Mouse (Mus musculus): ENCODE measurements around the gene Mogat2.

Gene Mogat2

DNA sequence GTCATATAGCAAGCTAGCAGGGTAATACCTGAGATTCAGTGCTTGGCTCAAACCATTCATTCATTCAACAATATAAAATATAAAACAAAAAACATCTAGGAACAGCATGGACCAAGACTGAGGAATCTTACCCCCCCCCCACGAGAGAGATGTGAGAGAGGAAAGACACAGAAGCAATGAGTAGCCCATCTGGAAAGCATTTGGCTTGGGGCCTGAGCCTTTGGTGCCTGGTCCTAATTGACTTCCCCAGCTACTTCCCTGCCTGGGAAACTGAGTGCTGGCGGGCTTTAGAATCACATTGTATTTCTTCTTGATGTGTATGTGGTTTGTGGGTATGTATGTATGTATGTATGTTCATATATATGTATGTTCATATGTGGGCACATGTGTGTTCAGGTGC lies 2.8 kb downstream of the Mogat2 start:
- DNase-seq (ENCODE audit: low spot score in 2 of 2), result no peak

DNA sequence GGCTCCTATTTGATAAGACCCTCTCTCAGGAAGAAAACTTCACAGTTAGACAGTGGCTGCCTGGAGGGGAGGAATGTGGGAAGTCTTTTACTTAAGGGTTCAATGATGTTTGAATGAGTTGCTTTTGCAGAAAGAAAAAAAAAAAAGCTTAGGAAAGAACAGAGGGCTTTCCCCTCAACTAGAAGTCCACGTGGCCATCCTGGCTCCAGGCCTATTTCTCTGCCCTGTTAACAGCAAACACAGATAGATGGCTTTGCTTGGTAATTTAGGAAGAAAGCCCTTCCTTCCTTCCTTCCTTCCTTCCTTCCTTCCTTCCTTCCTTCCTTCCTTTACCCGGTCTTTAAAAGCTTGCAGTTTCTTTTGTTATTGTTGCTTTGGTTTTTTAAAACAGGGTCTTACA lies 3.5 kb downstream of the Mogat2 start:
- DNase-seq (ENCODE audit: low spot score in 2 of 2), result no peak

DNA sequence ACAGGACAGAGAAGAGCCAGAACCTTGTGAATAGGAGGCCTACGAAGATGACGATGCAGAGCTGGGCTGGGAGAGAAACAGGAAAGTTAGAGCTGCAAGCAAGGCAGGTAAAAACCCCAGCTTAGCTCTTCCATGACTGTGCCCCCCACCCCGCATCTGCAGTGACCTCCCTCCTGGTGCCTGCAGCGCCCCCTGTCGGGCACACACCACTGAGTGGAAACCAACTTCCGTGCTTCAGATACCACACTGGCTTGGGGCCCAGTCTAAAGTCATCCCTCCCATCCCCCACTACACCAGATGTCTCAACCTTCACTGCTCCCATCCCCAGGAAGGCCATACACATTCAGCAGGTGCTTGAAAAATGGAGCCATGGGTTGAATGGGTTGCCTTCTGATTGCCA lies 5.8 kb downstream of the Mogat2 start:
- DNase-seq (ENCODE audit: low spot score in 2 of 2), result no peak

DNA sequence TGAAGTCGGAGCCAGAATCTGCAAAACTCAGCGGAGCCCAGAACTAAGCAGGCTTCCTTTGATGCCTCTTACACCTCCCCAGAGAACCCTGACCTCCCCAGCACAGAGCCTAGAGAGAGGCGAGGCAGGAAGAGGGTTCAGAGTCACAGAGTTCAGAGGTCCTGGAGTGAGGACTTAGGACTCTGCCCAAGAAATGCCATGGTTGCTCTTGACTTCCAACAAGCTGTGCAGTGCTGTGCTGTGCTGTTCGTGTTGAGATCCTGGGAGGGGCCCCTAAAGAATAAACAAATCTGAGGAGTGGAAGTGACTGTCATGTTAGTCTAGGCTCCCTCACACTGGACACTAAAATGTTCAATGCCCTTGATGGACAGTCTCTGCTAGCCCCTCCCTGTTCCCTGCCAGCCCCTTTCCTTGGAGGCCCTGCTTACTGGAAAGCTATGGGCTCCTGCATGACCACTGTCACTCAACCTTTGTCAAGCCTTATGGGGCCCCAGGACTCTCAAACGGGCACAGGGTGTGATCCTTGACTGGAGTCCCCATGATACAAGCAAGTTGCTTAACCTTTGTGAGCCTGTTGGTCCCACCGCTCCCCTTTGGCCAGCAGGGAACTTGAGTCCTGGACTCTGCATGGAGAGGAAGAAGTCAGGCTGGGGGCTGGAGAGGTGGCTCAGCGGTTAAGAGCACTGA lies 8.2 kb downstream of the Mogat2 start:
- DNase-seq (ENCODE audit: low spot score in 2 of 2), result no peak

DNA sequence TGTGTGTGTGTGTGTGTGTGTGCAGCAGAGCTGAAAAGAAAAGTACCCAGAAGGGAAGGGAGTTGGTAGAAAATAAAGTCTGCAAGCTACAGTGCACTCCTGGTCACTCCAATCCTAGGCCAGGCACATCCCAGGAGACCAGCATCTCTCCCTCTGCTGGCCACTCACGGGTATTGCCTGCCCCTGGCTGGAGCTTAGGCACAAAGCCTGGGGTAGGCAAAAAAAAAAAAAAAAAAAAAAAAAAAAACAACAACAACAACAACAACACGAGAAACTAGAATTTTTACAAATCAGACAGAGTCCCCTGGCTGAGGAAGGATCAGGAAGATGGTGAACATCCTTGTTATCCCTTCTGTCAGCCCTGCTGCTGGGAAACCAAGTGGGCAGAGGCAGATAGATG lies 9.0 kb downstream of the Mogat2 start:
- DNase-seq (ENCODE audit: low spot score in 2 of 2), result no peak

DNA sequence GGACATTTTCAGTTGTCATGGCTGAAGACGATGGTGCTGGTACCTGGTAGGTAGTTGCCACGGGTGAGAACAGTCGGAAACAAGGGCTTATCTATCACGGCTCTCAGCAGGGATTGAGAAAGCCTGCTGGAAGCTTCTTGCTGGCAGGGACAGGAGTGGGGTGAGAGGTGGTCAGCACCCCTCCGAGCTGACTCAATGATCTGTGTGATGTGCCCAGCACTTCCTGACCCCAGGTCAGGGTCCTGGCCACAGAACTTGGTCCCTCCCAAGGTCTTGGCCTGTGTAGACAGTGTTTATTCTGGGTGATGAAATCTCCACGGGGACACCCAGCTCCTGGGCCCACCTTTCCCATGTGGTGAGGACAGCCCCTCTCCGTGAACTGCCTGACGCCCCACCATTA lies 9.6 kb downstream of the Mogat2 start:
- no peak for DNase-seq (ENCODE audit: low spot score in 2 of 2)

DNA sequence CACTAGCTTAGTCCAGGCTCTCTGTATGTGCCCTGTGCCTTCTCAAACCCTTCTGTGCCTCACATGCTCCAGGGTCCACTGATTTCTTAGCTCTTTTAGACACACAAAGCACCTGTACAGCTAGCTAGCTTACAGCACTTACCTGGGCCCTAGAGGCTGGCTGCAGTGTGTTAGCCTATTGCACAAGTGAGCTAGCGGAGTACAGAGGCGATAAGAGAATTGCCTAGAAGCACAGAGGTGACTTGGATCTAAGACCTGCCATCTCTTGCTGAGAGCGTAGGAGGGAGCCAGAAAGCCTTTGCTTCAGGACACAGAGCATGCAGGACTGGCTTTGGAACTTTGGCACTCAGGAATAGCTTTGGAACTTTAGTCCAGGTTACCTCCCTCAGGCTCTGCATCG lies 11.2 kb downstream of the Mogat2 start:
- no peak for DNase-seq (ENCODE audit: low spot score in 2 of 2)

DNA sequence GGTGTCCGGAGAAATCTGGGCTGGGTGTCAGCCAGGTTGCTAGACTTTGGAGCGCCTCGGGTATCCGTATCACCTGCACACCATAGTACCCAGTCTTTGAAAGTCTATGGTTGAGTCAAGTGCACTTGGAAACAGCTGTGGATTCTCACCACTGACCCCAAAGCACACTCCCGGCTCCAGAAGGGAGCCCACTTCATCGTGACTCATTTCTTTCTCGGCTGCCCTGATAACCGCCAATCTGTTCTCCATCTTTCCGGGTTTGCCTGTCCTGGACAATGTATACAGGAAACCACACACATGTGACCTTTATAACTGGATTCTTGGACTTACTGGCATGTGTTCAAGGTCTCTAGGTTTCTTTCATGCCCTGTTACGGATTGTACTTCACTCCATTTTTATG lies 11.8 kb downstream of the Mogat2 start:
- no peak for DNase-seq (ENCODE audit: low spot score in 2 of 2)

- DNase-seq (ENCODE audit: low spot score in 2 of 2), result no peak
These were observed 13.0 kb downstream of the Mogat2 start for GRCm38 (mm10) chr7:99225421-99225820.

DNA sequence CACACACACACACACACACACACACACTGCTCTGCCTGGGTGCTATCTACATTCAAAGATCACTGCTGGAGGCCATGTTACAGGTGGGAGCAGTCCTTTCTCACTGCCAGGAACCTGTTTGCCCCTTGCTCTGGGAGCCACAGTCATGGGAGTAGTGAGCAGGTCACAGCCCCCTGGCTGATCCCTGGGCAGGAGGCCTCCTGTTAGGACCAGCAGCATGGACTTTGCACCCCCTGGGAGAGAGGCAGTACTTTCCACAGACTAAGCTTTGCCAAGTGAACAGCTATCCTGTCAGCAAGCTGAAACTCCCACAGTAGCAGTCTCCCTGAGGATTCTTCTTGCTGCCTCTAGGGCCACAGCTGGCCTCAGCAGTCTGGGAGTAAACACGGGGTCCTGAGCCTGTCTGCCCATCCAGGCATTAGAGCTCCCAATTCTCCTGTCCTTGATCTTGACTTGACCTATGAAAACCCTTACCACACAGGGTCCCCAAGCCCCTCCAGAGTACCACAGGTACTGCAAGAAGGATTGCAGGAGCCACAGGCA lies 13.7 kb downstream of the Mogat2 start:
- DNase-seq (ENCODE audit: low spot score in 2 of 2), result no peak

DNA sequence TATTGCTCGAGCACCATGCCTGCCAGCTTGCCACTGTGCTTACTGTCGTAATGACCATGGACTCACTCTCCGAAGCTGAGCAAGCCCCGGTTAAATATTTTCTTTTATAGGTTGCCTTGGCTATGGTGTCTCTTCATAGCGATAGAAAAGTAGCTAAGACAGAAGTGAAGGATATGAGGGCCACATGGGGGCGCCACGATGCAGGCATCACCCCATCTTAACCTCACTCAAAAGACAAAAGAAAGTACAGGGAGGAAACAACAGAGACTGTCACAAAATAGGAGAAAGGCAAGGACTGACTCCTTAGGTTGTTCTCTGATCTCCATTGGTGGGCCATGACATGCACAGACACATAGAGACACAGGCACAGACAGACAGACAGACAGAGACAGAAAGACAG lies 14.2 kb downstream of the Mogat2 start:
- DNase-seq (ENCODE audit: low spot score in 2 of 2), result no peak

GRCm38 (mm10) chr7:99217338-99218074 lies 20.9 kb downstream of the Mogat2 start:
- DNase-seq (ENCODE audit: low spot score in 2 of 2), result no peak

DNA sequence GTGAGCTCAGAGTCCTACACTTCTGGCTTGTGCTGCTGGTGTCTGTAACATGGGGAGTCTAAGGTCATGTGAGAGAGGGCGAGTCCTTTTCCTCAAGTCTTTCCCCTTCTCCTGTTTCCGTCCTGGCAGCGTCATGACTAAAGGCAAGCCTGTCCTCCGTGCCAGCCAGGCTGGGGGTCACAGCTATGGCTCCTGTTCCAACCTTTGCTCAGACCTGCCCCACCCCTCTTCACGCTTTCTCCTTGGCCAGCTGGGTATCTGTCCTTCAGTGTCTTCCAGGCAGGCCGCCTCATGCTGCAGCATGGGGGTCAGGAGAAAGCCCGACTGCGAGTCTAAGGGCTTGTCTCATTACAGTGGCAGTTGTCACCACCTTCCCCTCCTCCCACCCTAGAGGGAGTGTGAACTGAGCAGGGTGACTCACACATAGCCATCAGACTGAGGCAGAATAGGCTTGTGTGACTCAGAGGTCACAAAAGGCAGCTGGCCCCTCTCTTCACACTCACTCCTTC lies 23.0 kb downstream of the Mogat2 start:
- DNase-seq (ENCODE audit: low spot score in 2 of 2), result peak in 1 of 2 experiments; percentile 57

GRCm38 (mm10) chr7:99214621-99215185 lies 23.7 kb downstream of the Mogat2 start:
- no peak for DNase-seq (ENCODE audit: low spot score in 2 of 2)

- no peak for DNase-seq (ENCODE audit: low spot score in 2 of 2)
These were observed 24.7 kb downstream of the Mogat2 start for GRCm38 (mm10) chr7:99213686-99214085.

DNA sequence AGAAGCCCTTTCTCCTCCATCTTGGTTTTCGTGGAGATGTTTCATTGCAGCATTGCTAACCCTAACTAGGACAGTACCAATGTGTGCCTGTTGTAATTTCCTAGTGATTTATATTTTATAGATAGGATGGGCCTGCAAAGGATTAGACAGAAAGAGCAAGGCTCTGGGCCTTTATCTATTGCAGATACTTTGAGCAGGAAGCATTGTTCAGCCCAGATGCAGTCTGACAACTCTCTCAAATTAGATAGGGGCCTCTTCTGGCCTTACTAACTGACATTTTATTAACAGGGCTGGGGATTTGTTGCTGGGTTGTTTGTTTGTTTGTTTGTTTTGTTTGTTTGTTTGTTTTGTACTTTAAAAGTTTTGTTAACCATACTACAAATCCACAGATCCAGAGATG lies 25.4 kb downstream of the Mogat2 start:
- DNase-seq (ENCODE audit: low spot score in 2 of 2), result no peak

- no peak for DNase-seq (ENCODE audit: low spot score in 2 of 2)
These were observed 29.7 kb downstream of the Mogat2 start for GRCm38 (mm10) chr7:99208704-99209103.

GRCm38 (mm10) chr7:99206364-99206763 lies 32.1 kb downstream of the Mogat2 start:
- DNase-seq (ENCODE audit: low spot score in 2 of 2), result no peak

GRCm38 (mm10) chr7:99202163-99202562 lies 36.3 kb downstream of the Mogat2 start:
- no peak for DNase-seq (ENCODE audit: low spot score in 2 of 2)

GRCm38 (mm10) chr7:99200290-99200689 lies 38.1 kb downstream of the Mogat2 start:
- no peak for DNase-seq (ENCODE audit: low spot score in 2 of 2)

- no peak for DNase-seq (ENCODE audit: low spot score in 2 of 2)
These were observed 38.8 kb downstream of the Mogat2 start for GRCm38 (mm10) chr7:99199451-99200175.

GRCm38 (mm10) chr7:99198811-99199210 lies 39.6 kb downstream of the Mogat2 start:
- no peak for DNase-seq (ENCODE audit: low spot score in 2 of 2)
